Mouse (Mus musculus): ENCODE measurements around the gene Otud7b.
"Not testable (repeated sequence)": the region's sequence is repeated elsewhere in the genome, so short reads cannot be mapped to it uniquely, and the experiment has no call there.

The Otud7b gene

GRCm38 (mm10) chr3:96181510-96182381 is 77.4 kb downstream of the Otud7b start:
- DNase-seq = peak; percentile 49

DNA sequence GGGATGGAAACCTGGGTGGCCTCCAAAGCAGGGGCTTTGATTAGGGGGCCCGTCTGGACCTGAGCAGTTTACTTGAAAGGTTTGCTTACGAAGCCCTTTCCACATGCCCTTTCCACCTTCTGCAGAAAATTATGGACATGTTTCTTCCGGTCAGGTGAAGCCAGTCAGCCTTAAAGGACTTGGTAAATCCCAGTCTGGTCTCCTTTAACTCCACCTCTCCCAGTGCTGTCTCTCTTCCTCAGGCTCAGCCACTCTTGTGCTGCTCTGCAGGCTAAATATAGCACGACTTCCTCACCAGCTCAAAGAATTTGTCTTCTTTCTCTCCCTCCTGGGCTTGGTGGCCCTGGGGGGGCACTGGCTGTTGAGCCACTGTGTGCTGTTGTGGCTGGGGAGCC is 78.1 kb downstream of the Otud7b start:
- peak; percentile 61 for DNase-seq

- no peak for DNase-seq
Observed at GRCm38 (mm10) chr3:96192977-96193376, 88.7 kb downstream of the Otud7b start.

DNA sequence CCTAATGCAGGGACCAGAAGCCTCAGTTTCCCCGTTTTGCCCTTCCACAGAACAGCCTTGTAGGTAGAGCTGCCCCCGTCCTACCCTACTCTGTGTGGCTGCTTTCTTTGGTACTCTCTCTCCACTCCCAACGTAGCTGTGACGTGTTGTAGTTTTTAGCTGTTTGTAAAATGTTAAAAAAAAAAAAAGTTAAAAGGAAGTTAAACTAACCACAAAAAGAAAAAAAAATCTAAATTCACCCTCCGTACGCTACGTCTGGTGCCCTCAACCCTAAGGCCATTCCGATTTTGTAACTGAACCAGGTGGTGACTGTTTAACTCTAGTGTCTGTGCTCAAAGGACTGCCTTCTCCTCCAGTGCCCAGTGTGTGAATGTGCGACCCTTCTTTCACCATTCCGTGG is 90.6 kb downstream of the Otud7b start:
- no peak for DNase-seq

- DNase-seq = no peak
Observed at GRCm38 (mm10) chr3:96195616-96196313, 91.4 kb downstream of the Otud7b start.

GRCm38 (mm10) chr3:96196437-96197128 is 92.3 kb downstream of the Otud7b start:
- DNase-seq = no peak

DNA sequence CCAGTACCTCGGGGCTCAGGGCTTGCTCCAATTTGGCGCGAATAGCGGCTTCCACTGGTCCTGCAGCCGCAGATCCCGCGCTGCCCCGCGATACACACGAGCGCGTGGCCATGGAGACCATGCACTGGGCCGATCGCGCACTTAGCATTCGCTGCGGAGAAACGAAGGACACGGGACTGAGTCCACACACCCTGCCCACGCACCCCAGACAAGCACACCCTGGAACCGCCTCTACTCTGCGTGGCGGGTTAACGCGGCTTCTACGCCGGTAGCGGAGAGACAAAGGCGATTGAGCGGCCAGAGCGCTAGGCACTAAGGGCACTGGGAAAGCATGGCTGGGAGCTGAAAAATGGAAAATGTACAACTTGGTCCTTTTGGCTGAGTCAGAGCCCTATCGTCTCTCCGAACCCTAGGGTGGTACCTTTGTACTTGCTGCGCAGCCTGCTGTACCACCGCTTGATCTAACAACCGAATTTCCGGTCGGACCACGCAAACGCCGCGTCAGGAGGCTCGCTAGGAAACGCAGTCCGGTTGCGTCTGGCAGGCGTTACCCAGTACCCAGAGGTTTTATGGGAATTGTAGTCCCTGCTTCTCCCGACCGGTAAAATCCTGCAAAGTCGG is 92.9 kb downstream of the Otud7b start:
- DNase-seq = peak; percentile 95

- DNase-seq = no peak
Observed at GRCm38 (mm10) chr3:96198181-96198580, 93.9 kb downstream of the Otud7b start.

DNA sequence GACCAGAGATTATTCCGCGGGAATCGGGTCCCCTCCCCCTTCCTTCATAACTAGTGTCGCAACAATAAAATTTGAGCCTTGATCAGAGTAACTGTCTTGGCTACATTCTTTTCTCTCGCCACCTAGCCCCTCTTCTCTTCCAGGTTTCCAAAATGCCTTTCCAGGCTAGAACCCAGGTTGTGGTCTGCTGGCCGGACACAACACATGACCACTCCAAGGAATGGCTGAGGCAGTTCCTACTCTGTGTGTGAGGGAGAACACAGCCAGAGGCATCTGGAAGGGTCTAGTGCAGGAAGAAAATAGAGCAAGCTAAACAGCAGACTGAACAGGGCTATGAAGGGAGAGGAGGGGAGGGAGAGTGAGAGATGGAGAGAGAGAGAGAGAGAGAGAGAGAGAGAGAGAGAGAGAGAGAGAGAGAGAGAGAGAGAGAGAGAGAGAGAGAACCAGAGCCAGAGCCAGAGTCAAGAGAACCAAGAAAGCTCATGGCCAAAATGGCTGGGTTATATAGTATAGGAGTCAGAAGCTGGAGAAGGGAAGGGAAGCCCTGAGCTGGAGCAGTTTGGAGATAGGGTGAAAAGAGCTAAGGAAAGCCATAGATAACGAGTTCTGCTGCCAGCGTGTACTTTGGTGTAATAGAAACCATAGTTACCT is 94.4 kb downstream of the Otud7b start:
- not testable (repeated sequence) for DNase-seq

- DNase-seq = no peak
Observed at GRCm38 (mm10) chr3:96199731-96200130, 95.4 kb downstream of the Otud7b start.

DNA sequence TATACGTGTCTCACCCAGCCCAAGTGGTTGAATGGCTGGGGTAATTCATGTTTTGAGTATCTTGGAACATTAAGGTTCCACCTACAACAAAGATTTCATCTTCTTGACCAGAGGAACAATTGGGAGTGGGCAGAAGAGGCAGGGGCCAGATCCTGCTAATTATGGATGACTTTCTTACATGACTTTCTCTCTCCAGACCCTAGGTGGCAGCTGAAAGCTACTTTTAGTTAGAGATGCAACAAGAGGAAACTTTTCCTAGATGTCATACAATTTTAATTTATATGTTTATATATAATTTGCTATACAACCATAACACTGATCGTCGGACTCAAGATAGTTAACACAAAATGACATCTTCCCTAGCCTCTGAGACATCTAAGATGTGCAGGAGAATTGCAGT is 103.5 kb downstream of the Otud7b start:
- DNase-seq = no peak

- no peak for DNase-seq
Observed at GRCm38 (mm10) chr3:96209242-96209641, 104.9 kb downstream of the Otud7b start.

All from right cerebral cortex, adult 18-20 months (tissue).